Mouse (Mus musculus) cortical plate, adult 2 months (tissue): ENCODE measurements around the gene Fam114a2. TPM values are rescaled to one million over a fixed set of nuclear protein-coding genes. Genes with fewer than 3 reads are reported as not detected.

Experiments
- H3K27ac ChIP-seq: fragments of 200-500 bp; 2 replicates; pipeline ENCODE4 v1.5.1; 2012; ENCODE audit warnings: low read length, control low read depth, inconsistent platforms; ENCODE audit not compliant: insufficient read depth
- H3K4me1 ChIP-seq: fragments of 200-500 bp; 2 replicates; pipeline ENCODE4 v1.6.1; 2011; ENCODE audit warnings: low read length; ENCODE audit not compliant: control insufficient read depth, insufficient read depth
- H3K4me3 ChIP-seq: fragments of 200-500 bp; 2 replicates; pipeline ENCODE4 v1.5.1; 2011; ENCODE audit warnings: mild to moderate bottlenecking, low read length, control low read depth; ENCODE audit not compliant: insufficient read depth
- CTCF ChIP-seq: fragments of 200-500 bp; IDR thresholded peaks from 2 replicates; pipeline ENCODE4 v1.5.1; 2011; ENCODE audit warnings: mild to moderate bottlenecking, control low read depth, low read length; ENCODE audit not compliant: insufficient read depth; ENCODE audit errors: extremely low read depth
- POLR2A ChIP-seq: fragments of 200-500 bp; IDR thresholded peaks from 2 replicates; pipeline ENCODE4 v1.6.1; 2011; ENCODE audit warnings: mild to moderate bottlenecking, low read length, control low read depth; ENCODE audit not compliant: insufficient read depth; ENCODE audit errors: extremely low read depth
- polyA plus RNA-seq: library from polyadenylated mRNA; depleted of rRNA; stranded (reverse); fragments of >200 nt; gene quantifications from 2 replicates; pipeline ENCODE4 v1.2.3, GENCODE M21; 2012; rRNA removed

The Fam114a2 gene
- polyA plus RNA-seq, 1 experiment = 37.6 TPM

DNA sequence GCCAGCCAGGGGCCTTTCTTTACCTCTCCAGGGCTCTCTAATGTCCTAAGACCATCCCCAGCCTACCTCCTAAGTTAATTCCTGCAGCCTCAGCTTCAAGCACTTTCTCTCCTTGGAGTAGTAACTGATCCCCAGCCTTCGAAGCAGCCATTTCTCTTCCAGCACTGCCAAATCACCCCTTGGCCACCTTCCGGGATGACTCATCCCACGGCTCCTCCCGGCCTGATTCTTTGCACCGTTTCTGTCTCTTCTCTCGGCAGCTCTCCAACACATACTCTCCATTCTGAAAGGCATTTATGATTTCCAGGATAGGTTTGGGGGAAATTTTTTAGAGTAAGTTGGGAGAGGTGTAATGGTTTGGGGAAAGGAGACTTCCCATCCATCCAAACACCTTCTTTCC lies 58.7 kb downstream of the Fam114a2 start:
- H3K4me1 ChIP-seq = no peaks in the 10 kb centered on the region
- no peak overlapping the region for H3K27ac ChIP-seq
- H3K4me3 ChIP-seq = no peak overlapping the region
- TF ChIP-seq POLR2A (no peak), CTCF (no peak)

DNA sequence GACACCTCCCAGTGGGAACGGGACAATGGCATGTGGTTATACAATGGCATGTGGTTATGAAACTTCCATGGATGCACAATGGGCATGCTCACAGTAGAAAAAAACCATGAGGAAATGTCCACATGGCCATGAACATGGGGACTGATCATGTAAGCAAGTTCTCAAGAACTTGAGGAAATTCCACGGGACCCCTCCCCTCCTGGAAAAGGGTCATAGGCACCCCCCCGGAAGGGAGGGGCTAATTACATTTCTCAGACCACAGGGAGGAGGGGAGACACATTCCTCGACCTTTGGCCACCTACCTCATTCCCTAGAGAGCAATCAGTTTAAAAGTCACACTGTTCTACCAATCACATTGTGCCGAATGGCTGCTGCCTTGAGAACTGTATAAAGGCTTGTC lies 64.0 kb downstream of the Fam114a2 start:
- no peak overlapping the region for H3K4me3 ChIP-seq
- H3K27ac ChIP-seq = no peak overlapping the region
- TF ChIP-seq POLR2A (no peak), CTCF (no peak)
- H3K4me1 ChIP-seq = peaks cover 1% of the 10 kb centered on the region; the same call in 1 of the 2 replicates

DNA sequence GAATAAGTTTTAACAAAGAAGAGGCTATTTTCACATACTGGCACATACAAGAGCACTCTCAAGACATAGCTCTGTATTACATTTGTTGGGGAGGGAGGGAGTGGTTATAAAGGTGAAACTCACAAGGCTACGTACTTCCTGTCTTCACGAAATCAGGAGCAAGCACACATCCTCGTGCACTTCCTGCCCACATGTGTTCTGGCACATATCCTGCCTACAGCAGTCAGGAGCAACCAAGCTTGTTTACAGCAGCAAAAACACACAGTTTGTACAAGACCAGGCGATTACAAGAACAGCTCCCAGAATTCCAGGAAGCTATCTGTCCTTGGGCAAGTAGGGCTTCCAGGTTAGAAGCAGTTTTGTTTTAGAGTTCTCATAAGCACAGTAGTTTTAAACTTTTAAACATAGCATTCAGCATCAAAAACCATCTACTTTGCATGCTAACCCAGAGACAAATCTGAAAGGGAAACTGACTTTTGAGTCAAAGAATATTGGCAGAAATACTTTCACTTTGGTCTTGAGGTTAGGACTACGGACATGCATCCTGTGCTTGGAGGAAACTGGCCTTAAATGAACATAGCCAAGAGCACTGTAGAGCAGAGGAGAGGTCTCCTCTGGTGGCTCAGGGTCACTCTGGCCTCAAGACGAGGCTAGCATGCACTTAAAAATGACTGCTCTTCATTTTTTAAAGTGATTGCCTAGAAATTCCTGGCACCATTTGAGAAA lies 73.0 kb downstream of the Fam114a2 start:
- no peak overlapping the region for H3K27ac ChIP-seq

DNA sequence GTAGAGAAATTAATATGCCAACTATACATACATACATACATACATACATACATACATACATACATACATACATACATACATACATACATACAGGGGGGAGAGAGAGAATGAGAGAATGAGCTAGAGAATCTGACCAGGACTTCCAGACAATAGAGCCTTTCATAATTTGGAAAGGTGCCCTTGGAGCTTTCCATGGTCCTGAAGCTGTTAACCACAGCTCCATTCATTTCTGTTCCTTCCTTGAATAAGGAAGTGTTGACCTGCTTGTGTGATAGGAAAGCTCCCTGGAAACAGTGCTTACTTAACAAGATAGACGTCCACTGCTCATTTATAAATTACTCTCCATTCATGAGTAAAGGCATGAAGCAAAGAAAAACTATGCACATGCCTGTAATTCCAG lies 84.3 kb downstream of the Fam114a2 start:
- H3K27ac ChIP-seq = no peak overlapping the region
- no peak for TF ChIP-seq CTCF
- TF ChIP-seq POLR2A = no peak
- no peak overlapping the region for H3K4me3 ChIP-seq
- H3K4me1 ChIP-seq = no peaks in the 10 kb centered on the region

More for the DNA sequence above, 73.0 kb downstream of the Fam114a2 start:
- H3K4me3 ChIP-seq = no peak overlapping the region
- no peak for TF ChIP-seq CTCF
- no peak for TF ChIP-seq POLR2A
- H3K4me1 ChIP-seq = peaks cover 3% of the 10 kb centered on the region; the same call in 1 of the 2 replicates

Other genes with a start within 250 kb of the Fam114a2 start
- 15.0 and 15.8 TPM in 2 replicates for gene Mfap3, start within 50 bp of the Fam114a2 start, polyA plus RNA-seq
- 6.1 and 6.4 TPM in 2 replicates for gene Galnt10, start 126.8 kb upstream of the Fam114a2 start, polyA plus RNA-seq